ENCODE assay signal across 19 mouse cellular contexts in genomic region chr15:83615245-83615644, GRCm38 (mm10). TPM values are rescaled to one million over a fixed set of nuclear protein-coding genes. Genes with fewer than 3 reads are reported as not detected.
DNase-seq lines count a peak whose midpoint lies in the region; TF ChIP-seq lines count a peak whose summit lies in the region.
"Had no signal": no experiment of that assay in that cellular context is flagged by ENCODE, and none has a peak within 500 bp of the region (broad histone marks: within the 10 kb centered on the region; RNA-seq: fewer than 3 reads in every experiment).

No protein-coding gene starts in this region.

- no peak for TF ChIP-seq POLR2A in cerebellum, adult 2 months (IDR thresholded peaks at IDR 0.05; ENCODE audit: borderline replicate concordance, insufficient read depth, low read length)

- no peaks in the 10 kb centered on the region for H3K27me3 ChIP-seq in cerebellum, adult 2 months (ENCODE audit: control insufficient read depth, insufficient read depth, low read length)
- H3K27me3 ChIP-seq: forebrain, embryonic 15.5 days; hindbrain, embryonic 15.5 days; neural tube, embryonic 15.5 days had no signal

- no peak for TF ChIP-seq CTCF in cerebellum, adult 2 months (IDR thresholded peaks at IDR 0.05; ENCODE audit: borderline replicate concordance, insufficient read depth, low read depth, low read length)

- peak; percentile 36 to 71 for DNase-seq in frontal cortex, postnatal 36 days (ENCODE audit: low spot score in 2 of 2)
- no peak for DNase-seq in frontal cortex, postnatal 25 days (ENCODE audit: low spot score in 2 of 2)
- DNase-seq in right cerebral cortex, postnatal 25 days, result peak; percentile 42
- DNase-seq in right cerebral cortex, postnatal 14 days, result no peak
- DNase-seq in left cerebral cortex, postnatal 14 days (ENCODE audit: low spot score in 2 of 2), result peak; percentile 37 to 66
- no peak for DNase-seq in gastrocnemius, postnatal 36 days
- no peak for DNase-seq in cerebellum, adult 2 months
- DNase-seq: adrenal gland, postnatal 14 days; cerebellum, adult 9-11 months; heart, postnatal 4 days; kidney, adult 2 months; lung, postnatal 4 days; thymus, postnatal 14 days had no signal

- H3K4me3 ChIP-seq in cerebellum, adult 2 months (replicated peaks; ENCODE audit: insufficient read depth, low read depth, low read length), result no peak overlapping the region
- H3K4me3 ChIP-seq: embryonic facial prominence, embryonic 10.5 days; forebrain, embryonic 15.5 days; heart, embryonic 10.5 days; hindbrain, embryonic 15.5 days; neural tube, embryonic 15.5 days had no signal

- no peaks in the 10 kb centered on the region for H3K4me1 ChIP-seq in cerebellum, adult 2 months (ENCODE audit: control insufficient read depth, insufficient read depth, low read length)
- H3K4me1 ChIP-seq: embryonic facial prominence, embryonic 10.5 days; forebrain, embryonic 15.5 days; heart, embryonic 10.5 days; hindbrain, embryonic 15.5 days; neural tube, embryonic 15.5 days had no signal

- intact Hi-C loops in left cerebral cortex, postnatal 14 days (cut with DNase I), result no loop called here
- intact Hi-C loops in gastrocnemius, postnatal 36 days (cut with DNase I), result no loop called here

- 81% methylated on average over 3 of the region's 3 CpGs for WGBS in cerebellum, adult 2 months

- H3K27ac ChIP-seq in cerebellum, adult 2 months (ENCODE audit: insufficient read depth, low read length), result no peak overlapping the region
- H3K27ac ChIP-seq: embryonic facial prominence, embryonic 10.5 days; forebrain, embryonic 15.5 days; heart, embryonic 10.5 days; hindbrain, embryonic 15.5 days; kidney, postnatal 0 days; neural tube, embryonic 15.5 days had no signal

RNA-seq across cellular contexts. Expression of gene Ttll12, which starts 20.3 kb away (rescaled TPM):
- total RNA-seq in left cerebral cortex, postnatal 14 days (2021), result 10 to 100 TPM; 16.2 to 17.2 TPM
- total RNA-seq in gastrocnemius, postnatal 36 days (2021), result 1 to 10 TPM; 4.4 to 4.7 TPM
- polyA plus RNA-seq in cerebellum, adult 2 months (2012; rRNA removed), result 15.7 and 16.1 TPM in 2 replicates

RNA-seq across cellular contexts. Expression of gene Mcat, which starts 51.7 kb away (rescaled TPM):
- total RNA-seq in left cerebral cortex, postnatal 14 days (2021), result 10 to 100 TPM; 29.0 to 31.1 TPM
- 10 to 100 TPM; 18.2 to 20.1 TPM for total RNA-seq in gastrocnemius, postnatal 36 days (2021)
- polyA plus RNA-seq in cerebellum, adult 2 months (2012; rRNA removed), result 22.9 and 25.0 TPM in 2 replicates

RNA-seq across cellular contexts. Expression of gene Tspo, which starts 51.9 kb away (rescaled TPM):
- total RNA-seq in left cerebral cortex, postnatal 14 days (2021), result 1 to 10 TPM; 2.4 to 2.8 TPM
- 10 to 100 TPM; 20.8 to 23.4 TPM for total RNA-seq in gastrocnemius, postnatal 36 days (2021)
- polyA plus RNA-seq in cerebellum, adult 2 months (2012; rRNA removed), result 12.2 and 13.7 TPM in 2 replicates

Comparison
In these comparisons a context has a peak if more than half of its experiments do, and no peak if none do; other contexts are left out.
1. DNase-seq: peak in frontal cortex, postnatal 36 days (2 of 2), right cerebral cortex, postnatal 25 days (single experiment) and left cerebral cortex, postnatal 14 days (2 of 2); none in frontal cortex, postnatal 25 days (0 of 2), right cerebral cortex, postnatal 14 days (single experiment), gastrocnemius, postnatal 36 days (0 of 2) and cerebellum, adult 2 months (0 of 2).
2. RNA of gene Tspo, which starts 51.9 kb away (total RNA-seq): 20.8 to 23.4 TPM in gastrocnemius, postnatal 36 days; 2.4 to 2.8 TPM in left cerebral cortex, postnatal 14 days; every median in the first group is over 4 times any median in the second.